Mouse (Mus musculus): ENCODE measurements around the gene Kdm6b.
A peak's percentile ranks its signal among the peaks of the same experiment; 100 is the strongest.

Gene Kdm6b

DNA sequence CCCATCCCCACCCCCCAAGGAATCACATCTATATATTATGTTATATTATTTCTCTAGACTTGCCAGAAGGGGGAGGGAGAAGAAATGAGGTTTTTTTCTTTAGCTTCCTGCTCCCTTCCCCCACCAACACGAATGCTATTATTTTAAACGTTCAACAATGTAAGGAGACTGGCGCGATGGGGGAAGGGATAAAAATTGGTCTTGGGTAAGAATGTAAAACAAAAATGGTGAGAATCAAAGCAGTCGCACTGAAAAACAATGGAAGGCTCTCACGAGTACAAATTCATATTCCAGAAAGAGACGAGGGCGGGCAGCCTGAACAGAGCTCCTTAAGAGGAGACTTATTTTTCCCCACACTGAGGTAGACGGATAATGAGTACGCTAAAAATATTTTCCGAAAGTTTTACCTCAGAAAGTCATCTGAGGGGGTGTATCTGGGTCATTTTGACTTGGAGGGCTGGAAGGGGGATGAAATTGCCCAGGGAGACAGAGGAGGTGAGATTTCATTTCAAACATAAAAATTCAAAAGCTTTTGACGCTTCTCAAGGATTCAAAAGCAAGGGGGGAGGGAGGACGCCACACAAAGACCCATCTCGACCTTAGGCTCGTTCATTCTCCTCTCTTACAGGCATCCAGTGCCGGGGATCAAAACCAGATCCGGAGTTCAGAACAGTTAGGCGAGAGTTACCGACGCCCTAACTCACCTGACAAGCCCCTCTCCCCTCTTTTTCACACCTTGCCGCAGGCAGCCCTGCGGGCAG lies 46.4 kb downstream of the Kdm6b start:
- peak in 1 of 2 experiments; percentile 42 for DNase-seq (ENCODE audit: low spot score in 2 of 2)

DNA sequence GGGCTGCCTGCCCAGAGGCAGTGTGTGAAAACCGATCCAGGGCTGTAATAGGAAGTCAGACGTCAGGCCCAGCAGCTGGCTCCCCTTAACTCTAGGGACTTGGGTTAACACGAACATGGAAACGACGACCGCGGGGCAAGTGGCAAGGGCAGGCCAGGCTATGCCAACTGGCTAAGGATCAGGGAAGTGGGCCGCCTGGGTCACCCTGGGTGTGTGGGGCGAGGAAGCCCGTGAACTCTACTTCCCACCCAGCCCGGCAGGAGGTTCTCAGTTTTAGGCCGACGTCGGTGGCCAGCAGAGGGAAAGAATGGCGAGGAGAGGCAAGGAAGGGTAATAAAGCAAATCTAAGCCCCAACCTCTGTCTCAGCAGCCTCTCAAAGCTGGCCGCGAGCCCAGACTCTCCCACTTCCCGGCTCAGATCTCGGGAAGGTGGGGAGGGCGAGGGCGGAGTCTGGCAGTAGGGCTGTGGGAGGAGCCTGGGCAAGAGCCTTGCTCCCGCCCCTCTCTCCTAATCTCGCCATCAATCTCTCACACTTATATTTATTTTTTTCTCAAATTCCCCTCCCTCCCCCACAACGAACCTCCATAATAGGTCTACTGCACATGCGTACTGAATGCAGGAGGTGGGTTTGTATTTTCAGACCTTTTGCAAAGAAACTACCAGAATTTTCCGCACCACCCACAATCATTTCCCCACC lies 47.2 kb downstream of the Kdm6b start:
- DNase-seq (ENCODE audit: low spot score in 2 of 2) = peak; percentile 92 to 94

DNA sequence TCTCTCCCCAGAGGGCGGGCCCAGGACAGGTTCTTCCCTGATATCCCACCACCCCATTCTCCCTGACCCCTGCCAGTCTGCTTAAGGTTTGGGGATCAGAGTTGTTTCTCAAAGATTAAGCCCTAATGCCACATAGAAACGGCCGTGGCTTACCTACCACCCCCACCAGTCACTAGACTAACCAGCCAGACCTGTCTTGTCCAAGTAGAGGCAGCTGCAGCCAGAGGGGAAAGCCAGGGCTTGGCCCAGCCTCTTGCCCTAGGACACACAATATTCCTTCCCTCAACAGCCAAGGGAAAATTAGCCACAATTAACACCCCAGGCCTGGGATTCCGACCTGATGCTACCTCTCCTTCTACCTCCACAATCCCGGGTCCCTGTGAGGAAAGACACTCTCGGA lies 47.8 kb downstream of the Kdm6b start:
- DNase-seq (ENCODE audit: low spot score in 2 of 2) = no peak

DNA sequence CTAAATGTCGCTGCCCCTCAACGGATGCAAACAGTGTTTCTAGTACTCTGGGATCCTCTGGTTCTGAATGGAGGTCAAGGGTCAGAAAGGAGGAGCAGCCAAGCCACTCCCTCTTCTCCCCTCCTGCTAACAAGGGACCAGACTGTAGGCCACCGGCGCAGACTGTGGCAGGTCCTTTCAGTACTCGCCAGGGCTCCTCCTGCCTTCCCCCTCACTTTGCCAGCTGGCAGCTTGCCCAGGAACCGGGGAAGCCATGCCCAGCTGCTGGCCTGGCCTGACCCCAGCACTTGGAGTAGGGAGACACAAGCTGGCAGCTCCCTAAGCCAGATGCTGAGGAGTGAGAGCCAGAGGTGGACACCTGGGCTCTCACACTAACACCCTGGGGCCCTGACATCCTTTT lies 48.6 kb downstream of the Kdm6b start:
- peak; percentile 84 to 85 for DNase-seq (ENCODE audit: low spot score in 2 of 2)

DNA sequence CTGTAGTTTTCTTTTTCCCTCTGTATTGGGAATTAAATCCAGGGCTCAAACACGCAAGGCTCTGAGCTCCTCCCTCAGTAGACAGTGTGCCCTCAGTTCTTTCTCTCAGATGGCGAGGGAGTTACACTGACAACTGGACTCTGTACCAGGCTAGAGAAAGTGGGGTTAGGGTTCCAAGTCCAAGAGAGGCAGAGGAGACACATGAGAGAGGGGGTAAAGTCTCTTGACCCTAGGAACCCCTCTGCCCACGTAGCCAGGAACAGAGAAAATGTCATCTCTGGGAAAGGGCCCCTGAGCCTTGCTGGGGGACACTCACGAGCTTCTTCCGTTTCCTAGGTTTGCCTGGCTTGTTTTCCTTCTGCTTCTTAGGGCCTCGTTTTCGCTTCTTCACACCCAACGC lies 49.1 kb downstream of the Kdm6b start:
- DNase-seq (ENCODE audit: low spot score in 2 of 2) = no peak

DNA sequence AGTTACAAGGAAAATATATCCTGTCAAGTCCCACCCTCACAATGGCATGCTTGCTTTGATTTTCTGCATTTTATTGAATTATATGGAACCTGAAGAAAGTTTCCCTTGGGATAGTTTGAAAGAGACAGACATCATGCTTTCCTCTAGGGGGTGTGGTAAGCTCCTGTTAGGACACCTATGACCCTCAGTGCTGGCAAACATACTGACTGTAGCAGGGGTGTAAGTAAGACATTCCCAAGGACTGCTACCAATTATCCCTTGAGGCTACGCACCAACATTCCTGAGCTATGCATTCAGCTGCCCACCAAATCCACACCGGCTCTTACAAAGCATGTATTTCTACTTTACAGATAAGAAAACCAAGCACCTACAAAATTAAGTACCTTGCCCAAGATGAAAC lies 51.0 kb downstream of the Kdm6b start:
- no peak for DNase-seq (ENCODE audit: low spot score in 2 of 2)

DNA sequence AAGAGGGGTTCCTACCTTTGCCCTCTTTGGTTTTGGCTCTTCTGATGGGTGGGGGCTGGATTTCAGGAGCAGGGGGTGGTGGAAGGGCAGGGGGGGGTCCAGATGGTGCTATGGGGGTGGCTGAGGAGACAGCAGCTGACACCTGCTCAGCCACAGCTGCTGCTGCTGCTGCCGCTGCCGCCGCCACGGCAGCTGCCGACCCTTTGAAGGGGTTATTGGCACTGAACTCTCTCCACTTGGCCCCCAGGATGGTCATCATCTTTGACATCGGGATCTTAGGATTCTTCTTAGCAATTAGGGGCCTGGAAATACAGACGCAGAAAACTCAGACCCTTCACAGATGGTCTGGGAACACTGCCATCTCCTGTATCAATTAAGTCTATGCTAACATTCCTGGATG lies 51.5 kb downstream of the Kdm6b start:
- no peak for DNase-seq (ENCODE audit: low spot score in 2 of 2)

DNA sequence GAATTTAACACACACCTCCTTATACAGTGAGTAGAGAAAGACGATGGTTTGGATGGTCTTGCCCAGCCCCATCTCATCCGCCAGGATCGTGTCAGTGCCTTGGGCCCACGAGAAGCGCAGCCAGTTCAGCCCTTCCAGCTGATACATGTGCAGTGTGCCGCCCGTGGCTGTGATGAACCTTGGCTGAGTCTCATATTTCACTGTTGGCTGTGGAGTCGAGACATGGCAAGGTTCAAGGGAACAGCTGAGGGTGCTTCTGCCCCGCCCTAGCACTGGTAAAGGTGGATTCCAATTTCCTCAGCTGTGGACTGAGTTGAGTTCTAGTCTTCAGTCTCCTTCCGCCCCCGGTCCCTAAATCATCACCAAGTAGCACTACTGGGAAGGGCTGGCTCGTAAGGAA lies 55.8 kb downstream of the Kdm6b start:
- DNase-seq (ENCODE audit: low spot score in 2 of 2) = no peak

DNA sequence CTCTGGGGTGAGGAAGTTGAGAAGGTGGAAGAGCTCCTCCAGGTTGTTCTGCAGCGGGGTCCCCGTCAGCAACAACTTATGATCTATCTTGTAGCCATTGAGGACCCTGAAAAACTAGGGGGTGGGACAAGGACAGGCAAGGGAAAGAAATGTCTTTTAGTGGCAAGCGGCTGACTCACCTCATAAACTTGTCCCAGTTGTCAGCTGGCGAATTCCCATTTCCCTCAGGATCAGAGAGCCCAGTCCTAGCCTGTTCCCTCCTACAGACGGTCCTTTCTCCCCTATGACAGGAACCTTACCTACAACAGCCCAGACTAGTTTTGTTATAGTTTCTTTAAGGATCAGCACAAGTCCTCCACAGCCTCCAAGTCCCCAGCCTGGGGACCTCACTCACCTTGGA lies 56.9 kb downstream of the Kdm6b start:
- DNase-seq (ENCODE audit: low spot score in 2 of 2) = no peak
